Mouse (Mus musculus) MEL-GATA-1-ER (cell line): ENCODE measurements at regions not wholly inside any gene's neighbourhood (a gene's known extent, or its start where the extent isn't known, plus 50 kb on each side); places are given as distances from the start of the nearest gene placed in this dataset.

Experiments
- DNase-seq: peaks from one replicate; pipeline ENCODE4 v3.0.0-alpha.2; 2012; ENCODE audit warnings: low read depth; ENCODE audit errors: extremely low read depth

- no peak for DNase-seq
Observed at GRCm38 (mm10) chr10:98424450-98424849, 489.8 kb upstream of the Atp2b1 start.

- no peak for DNase-seq
Observed at GRCm38 (mm10) chr10:98434974-98435373, 479.2 kb upstream of the Atp2b1 start.

GRCm38 (mm10) chr10:98461538-98461937 is 452.7 kb upstream of the Atp2b1 start:
- no peak for DNase-seq

- no peak for DNase-seq
Observed at GRCm38 (mm10) chr10:98474581-98474980, 439.6 kb upstream of the Atp2b1 start.

- no peak for DNase-seq
Observed at GRCm38 (mm10) chr10:98485751-98486681, 428.2 kb upstream of the Atp2b1 start.

- DNase-seq = peak; percentile 52
Observed at GRCm38 (mm10) chr10:98494354-98494753, 419.9 kb upstream of the Atp2b1 start.

GRCm38 (mm10) chr10:98496254-98496653 is 418.0 kb upstream of the Atp2b1 start:
- DNase-seq = no peak

- no peak for DNase-seq
Observed at GRCm38 (mm10) chr10:98500315-98500714, 413.9 kb upstream of the Atp2b1 start.

GRCm38 (mm10) chr10:98501566-98501965 is 412.6 kb upstream of the Atp2b1 start:
- DNase-seq = no peak

GRCm38 (mm10) chr10:98504524-98504923 is 409.7 kb upstream of the Atp2b1 start:
- no peak for DNase-seq

GRCm38 (mm10) chr10:98508515-98509143 is 405.6 kb upstream of the Atp2b1 start:
- no peak for DNase-seq

- DNase-seq = no peak
Observed at GRCm38 (mm10) chr10:98514836-98515235, 399.4 kb upstream of the Atp2b1 start.

- no peak for DNase-seq
Observed at GRCm38 (mm10) chr10:98517609-98518008, 396.6 kb upstream of the Atp2b1 start.

- DNase-seq = no peak
Observed at GRCm38 (mm10) chr10:98529565-98529964, 384.6 kb upstream of the Atp2b1 start.

GRCm38 (mm10) chr10:98531425-98531824 is 382.8 kb upstream of the Atp2b1 start:
- DNase-seq = no peak

- DNase-seq = no peak
Observed at GRCm38 (mm10) chr10:98538706-98539105, 375.5 kb upstream of the Atp2b1 start.

GRCm38 (mm10) chr10:98541062-98541461 is 373.1 kb upstream of the Atp2b1 start:
- no peak for DNase-seq

GRCm38 (mm10) chr10:98542072-98542471 is 372.1 kb upstream of the Atp2b1 start:
- DNase-seq = no peak

GRCm38 (mm10) chr10:98543253-98543997 is 370.8 kb upstream of the Atp2b1 start:
- no peak for DNase-seq

- DNase-seq = no peak
Observed at GRCm38 (mm10) chr10:98543998-98544349, 370.2 kb upstream of the Atp2b1 start.

GRCm38 (mm10) chr10:98554575-98554974 is 359.6 kb upstream of the Atp2b1 start:
- no peak for DNase-seq

GRCm38 (mm10) chr10:98557470-98558060 is 356.6 kb upstream of the Atp2b1 start:
- DNase-seq = no peak
